Mouse (Mus musculus) right cerebral cortex, postnatal 10 days (tissue): ENCODE measurements around the gene Gm45808.
"Not testable (repeated sequence)": the region's sequence is repeated elsewhere in the genome, so short reads cannot be mapped to it uniquely, and the experiment has no call there.

ENCODE experiments used
- DNase-seq, 2 experiments: peaks; one replicate each; pipeline ENCODE4 v3.0.0; 2021; ENCODE audit warnings: low spot score in 2 of 2

Gene Gm45808

DNA sequence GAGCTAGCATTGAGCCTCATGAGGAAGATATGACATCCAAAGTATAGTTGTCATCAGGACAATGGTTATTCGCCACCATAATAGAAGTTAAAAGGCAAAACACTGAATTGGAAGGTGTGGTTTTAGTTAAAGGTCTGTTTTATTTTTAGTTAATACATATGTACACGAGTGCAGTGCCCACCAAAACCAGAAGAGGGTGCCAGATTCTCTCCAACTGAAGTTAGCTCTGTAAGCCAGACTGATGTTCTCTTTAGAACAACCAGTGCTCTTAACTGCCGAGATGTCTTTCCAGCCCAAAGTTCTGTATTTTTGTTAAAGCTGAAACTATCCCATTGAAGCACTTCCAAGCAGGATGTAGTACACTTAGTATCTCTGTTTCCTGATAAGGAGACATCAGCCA is 15.7 kb downstream of the Gm45808 start:
- peak; percentile 78 to 82 for DNase-seq

GRCm38 (mm10) chr7:45467090-45467670 is 19.4 kb downstream of the Gm45808 start:
- DNase-seq, result no peak

DNA sequence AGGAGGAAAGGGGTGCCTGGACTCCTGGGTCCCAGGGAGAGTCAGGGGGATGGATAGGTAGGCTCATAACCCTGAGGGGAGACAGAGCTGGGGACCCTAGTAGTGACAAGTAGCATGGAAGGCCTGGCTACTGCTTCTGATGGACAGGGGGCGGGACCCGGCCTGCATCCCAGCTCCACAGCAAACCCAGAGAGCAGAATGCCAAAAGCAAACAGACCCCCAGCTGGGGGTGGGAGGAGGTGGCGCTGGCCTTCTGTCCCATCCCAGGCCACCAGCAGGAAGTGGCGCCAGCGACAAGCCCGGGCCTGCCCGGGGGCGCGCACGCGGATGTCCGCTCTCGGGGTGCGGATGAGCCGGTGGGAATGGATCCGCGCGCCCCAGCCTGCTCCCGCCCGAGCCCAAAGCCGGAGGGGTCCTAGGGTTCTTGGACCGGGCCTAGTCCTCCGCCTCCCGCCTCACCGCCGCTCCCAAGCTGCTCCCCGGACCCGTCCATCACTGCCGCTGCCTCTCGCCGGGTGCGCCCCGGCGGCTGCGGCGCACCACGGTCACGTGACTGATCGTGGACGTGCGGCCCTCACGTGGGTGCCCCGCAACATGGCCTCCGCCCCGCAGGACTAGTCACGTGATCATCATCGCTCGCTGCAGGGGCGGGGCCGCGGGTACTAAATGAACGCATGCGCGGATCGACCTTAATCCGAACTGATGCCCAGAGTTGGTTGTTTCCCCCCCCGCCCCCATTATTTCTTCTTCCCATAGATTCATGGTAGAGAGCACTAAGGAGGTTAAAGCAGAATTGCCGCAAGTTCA is 20.1 kb downstream of the Gm45808 start, which contains the start of gene Bax:
Bax (minus strand) TSS at position 616 of the 807 bp plus-strand sequence.
- DNase-seq, result peak; percentile 98

GRCm38 (mm10) chr7:45465549-45465948 is 21.1 kb downstream of the Gm45808 start:
- DNase-seq, result no peak

GRCm38 (mm10) chr7:45465112-45465511 is 21.5 kb downstream of the Gm45808 start:
- DNase-seq, result no peak

- DNase-seq, result no peak
Observed at GRCm38 (mm10) chr7:45463987-45464778, 22.4 kb downstream of the Gm45808 start.

DNA sequence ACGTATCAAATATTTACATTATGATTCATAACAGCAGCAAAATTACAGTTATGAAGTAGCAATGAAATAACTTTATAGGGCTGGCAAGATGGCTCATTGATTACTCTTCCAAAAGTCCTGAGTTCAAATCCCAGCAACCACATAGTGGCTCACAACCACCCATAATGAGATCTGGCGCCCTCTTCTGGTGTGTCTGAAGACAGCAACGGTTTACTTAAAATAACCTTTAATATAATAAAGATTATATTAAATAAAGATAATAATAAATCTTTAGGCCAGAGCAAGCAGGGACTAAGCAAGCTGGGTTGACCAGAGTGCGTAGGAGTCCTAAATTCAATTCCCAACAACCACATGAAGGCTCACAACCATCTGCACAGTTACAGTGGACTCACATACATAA is 23.7 kb downstream of the Gm45808 start:
- not testable (repeated sequence) for DNase-seq

- no peak for DNase-seq
Observed at GRCm38 (mm10) chr7:45462325-45462724, 24.3 kb downstream of the Gm45808 start.

- no peak for DNase-seq
Observed at GRCm38 (mm10) chr7:45461781-45462180, 24.8 kb downstream of the Gm45808 start.

DNA sequence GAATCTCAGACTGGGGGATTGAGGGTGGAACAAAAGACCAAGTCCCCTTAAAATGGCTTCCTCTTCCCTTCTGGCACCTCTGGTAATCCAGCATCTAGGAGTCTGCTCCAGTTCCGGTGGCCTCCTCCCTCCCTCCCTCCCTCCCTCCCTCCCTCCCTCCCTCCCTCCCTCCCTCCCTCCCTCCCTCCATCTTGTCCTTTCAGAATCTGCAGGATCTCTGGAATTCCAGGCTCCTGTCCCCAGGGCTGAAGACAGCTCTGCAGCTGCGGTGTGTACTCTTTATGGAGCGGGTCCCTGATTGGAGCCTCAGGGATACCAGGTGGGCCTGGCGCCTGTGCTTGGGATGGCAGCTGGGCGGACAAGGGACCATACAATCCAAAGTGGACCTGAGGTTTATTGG is 25.3 kb downstream of the Gm45808 start:
- DNase-seq, result no peak

DNA sequence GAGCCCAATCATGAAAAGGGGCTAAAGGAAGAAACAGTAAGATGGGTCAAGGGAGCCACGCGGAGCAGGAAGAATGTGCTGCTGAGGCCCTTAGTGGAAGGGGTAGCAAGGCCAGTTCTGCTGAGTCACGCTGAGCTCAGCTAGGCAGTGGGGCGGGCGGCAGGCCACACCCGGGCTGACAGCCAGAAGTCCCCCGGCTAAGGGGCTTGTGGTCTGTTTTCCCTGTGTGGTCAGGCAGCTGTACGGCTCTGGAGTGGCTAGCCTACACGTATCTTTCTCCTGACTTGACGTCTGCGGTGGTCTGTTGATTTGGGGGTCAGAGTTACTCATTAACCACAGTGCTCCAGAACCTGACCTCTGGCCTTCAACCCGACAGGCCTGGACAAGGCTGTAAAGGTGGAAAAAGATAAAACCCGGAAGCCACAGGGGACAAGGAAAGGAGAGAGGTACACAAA is 25.7 kb downstream of the Gm45808 start:
- peak in 1 of 2 experiments; percentile 69 for DNase-seq

- DNase-seq, result no peak
Observed at GRCm38 (mm10) chr7:45460377-45460776, 26.2 kb downstream of the Gm45808 start.

DNA sequence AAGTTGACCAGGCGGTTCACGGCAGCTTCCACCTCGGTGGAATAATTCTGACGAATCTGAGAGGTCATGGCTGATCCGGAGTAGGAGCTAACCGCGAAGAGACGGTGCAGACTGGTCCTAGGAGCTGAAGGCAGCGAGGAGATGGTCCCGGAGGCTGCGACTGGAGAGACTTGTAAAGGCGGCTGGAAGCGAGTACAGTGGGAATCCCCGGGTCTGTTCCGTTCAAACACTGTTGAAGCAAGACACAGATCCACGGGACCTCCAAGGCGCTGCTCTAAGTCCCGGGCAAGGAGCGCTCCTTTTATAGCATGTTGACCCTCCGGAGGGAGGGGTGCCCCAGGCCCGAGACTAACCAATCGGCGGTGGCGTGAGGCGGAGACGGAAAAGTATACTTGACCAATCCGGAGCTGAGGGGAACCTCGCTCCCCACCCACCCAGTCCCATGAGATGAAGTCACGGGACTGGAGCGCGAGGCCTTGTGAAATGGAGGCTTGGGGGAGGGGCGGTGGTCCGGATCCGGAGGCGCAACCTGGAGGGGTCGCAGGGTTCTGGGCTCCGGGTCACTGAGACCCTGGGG is 27.0 kb downstream of the Gm45808 start, which contains the start of gene Ftl1:
Ftl1 (minus strand) TSS at position 321 of the 577 bp plus-strand sequence.
- peak; percentile 99 for DNase-seq

- peak; percentile 86 to 89 for DNase-seq
Observed at GRCm38 (mm10) chr7:45458748-45459563, 27.7 kb downstream of the Gm45808 start.

DNA sequence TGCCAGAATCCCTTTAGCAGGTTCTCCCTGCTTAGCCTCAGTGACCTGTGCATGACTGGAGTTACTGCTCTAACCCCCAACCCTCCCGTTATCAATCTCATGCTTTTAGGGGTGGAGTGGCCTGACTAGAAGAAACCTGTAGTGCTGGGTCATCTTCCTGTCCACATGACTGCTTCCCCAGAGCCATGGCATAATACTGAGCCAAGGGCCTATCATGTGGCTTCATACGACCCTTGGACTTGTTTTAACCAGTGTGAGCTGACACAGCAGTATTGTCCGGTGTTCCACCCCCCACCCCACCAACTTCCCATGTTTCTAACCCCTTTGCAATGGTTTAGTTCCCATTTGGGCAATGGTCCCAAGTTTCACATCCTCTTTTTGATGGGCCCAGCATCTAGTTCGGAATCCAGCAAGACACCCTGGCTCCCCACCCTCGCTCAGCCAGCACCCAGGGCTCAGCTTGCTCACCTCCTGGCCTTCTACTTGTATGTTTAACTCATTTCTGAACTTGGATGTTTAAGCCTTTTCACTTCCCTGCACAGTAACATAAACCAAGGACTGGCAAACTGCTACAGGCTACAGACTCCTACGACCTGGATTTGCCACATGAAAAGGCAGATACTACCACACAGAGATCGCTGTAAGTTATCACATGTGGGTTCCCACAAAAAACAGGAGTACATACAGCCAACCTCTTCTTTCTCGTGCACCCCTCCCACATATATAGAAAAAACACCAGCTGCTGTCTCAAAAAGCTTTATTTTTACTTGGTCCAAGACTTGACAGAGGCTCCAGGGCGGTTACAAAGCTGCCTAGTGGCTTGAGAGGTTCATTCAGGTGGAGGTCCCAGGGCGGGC is 29.2 kb downstream of the Gm45808 start:
- DNase-seq, result peak in 1 of 2 experiments; percentile 49

DNA sequence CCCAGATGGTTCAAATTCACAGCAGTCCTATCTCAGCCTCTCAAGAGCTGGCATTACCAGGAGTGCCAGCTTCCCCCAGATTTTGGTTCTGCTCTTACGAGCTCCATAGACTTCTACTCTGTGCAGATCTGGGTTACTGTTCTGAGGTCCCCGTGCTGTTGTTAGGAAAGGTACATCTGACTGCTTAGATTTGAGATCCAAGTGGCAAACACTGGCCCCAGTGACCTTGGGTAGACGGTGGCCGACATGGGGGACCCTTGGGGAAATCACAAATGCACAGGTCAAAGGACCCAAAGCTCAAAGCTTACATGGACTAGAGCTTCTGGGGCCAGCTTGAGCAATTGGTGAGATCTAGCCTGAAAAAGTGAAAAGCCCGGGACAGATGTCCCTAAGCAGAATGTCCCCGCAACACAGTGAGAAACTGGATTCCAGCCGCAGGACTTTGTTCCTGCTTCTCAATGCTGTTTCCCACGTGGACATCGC is 29.8 kb downstream of the Gm45808 start:
- no peak for DNase-seq

- no peak for DNase-seq
Observed at GRCm38 (mm10) chr7:45455932-45456696, 30.5 kb downstream of the Gm45808 start.

GRCm38 (mm10) chr7:45454971-45455370 is 31.6 kb downstream of the Gm45808 start:
- DNase-seq, result no peak
